Mouse (Mus musculus): ENCODE data around the gene C9. TPM values are rescaled to one million over a fixed set of nuclear protein-coding genes. Genes with fewer than 3 reads are reported as not detected.

Gene C9
- not detected in 2 replicates for polyA plus RNA-seq (2016; fragmentation: Nextera tagmentation; extraction: Ambion mirVana)

DNA sequence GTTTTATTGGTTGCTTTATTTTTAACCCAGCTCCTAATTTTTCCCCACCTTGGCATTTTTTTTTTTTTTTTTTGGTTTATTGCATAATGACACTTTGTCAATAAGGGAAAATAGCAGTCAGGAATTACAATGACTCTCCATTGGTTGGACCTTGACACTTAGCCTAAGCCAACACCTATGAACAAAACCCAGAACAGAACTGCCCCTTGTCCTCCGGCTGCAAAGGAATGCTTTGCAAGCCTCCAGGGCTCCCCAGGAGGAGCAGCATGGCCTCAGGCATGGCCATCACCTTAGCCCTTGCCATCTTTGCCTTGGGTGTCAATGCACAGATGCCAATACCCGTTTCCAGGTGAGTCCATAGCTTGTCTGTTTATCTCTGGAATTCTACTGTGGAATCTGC, at the start of gene C9:
TSS of gene C9 (plus strand) at position 193 of the 400 bp plus-strand sequence.
- H3K4me1 ChIP-seq, result peaks cover 16% of the 10 kb centered on the region
- no peak for DNase-seq (ENCODE audit: low spot score)
- no peak within 1 kb of the TSS for H3K4me3 ChIP-seq
- no peak within 1 kb of the TSS for H3K27ac ChIP-seq (replicated peaks)
- no peaks in the 10 kb centered on the region for H3K9me3 ChIP-seq (replicated peaks)
- WGBS, result 75% methylated on average over 2 of the region's 2 CpGs
- no peaks in the 10 kb centered on the region for H3K36me3 ChIP-seq
- H3K27me3 ChIP-seq (ENCODE audit: low read depth, poor library complexity, severe bottlenecking), result no peaks in the 10 kb centered on the region

GRCm38 (mm10) chr15:6398211-6398610, 46.9 kb upstream of the C9 start:
- WGBS, result 91% methylated on average over 4 of the region's 4 CpGs
- Histone ChIP-seq H3K4me3 (no peak overlapping the region), H3K36me3 (no peaks in the 10 kb centered on the region), H3K27me3 (ENCODE audit: low read depth, poor library complexity, severe bottlenecking) (no peaks in the 10 kb centered on the region), H3K27ac (replicated peaks) (no peak overlapping the region), H3K4me1 (no peaks in the 10 kb centered on the region), H3K9me3 (replicated peaks) (no peaks in the 10 kb centered on the region)
- no peak for DNase-seq (ENCODE audit: low spot score)

DNA sequence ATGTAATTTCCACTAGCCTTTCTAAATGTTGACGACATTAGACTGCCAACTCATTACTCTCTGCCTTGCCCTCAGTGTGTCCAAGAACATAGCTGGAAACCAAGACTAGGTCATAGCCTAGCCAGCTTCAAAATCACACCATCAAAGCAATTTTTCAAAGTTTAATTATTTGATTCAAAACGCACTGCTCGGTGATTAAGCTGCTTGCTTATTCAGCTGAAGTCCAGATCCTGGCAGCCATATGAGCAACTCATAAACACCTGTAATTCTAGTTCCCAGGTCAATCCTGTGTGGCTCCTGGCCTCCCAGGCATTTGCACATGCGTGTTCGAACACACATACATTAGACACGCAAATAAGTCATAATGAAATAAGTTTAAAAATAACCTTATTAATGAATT, 46.2 kb upstream of the C9 start:
- Histone ChIP-seq H3K4me3 (no peak overlapping the region), H3K27ac (replicated peaks) (no peak overlapping the region), H3K4me1 (no peaks in the 10 kb centered on the region), H3K9me3 (replicated peaks) (no peaks in the 10 kb centered on the region), H3K27me3 (ENCODE audit: low read depth, poor library complexity, severe bottlenecking) (no peaks in the 10 kb centered on the region), H3K36me3 (no peaks in the 10 kb centered on the region)
- no peak for DNase-seq (ENCODE audit: low spot score)
- 93% methylated on average over 6 of the region's 6 CpGs for WGBS

- no peaks in the 10 kb centered on the region for H3K4me1 ChIP-seq
- 86% methylated on average over 8 of the region's 8 CpGs for WGBS
- no peak overlapping the region for H3K27ac ChIP-seq (replicated peaks)
Observed at GRCm38 (mm10) chr15:6400115-6400514, 45.0 kb upstream of the C9 start.

DNA sequence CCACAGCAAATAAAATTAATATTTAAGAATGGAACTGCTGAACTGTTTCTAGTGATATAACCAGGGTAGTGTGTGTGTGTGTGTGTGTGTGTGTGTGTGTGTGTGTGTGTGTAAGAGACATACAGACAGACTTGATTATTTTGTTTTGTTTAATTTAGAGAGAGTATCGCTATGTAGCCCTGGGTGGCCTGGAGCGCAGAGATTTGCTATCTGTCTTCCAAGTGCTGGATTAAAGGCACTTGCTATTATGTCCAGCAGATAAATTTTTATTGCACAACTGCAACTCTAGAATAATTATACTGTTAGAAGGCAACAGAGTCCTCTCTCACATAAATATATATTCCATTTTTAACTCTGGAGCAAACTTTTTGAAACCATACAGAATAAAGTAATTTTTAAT, 42.7 kb upstream of the C9 start:
- Histone ChIP-seq H3K27me3 (ENCODE audit: low read depth, poor library complexity, severe bottlenecking) (no peaks in the 10 kb centered on the region), H3K27ac (replicated peaks) (no peak overlapping the region), H3K4me1 (no peaks in the 10 kb centered on the region), H3K9me3 (replicated peaks) (no peaks in the 10 kb centered on the region), H3K4me3 (no peak overlapping the region), H3K36me3 (no peaks in the 10 kb centered on the region)
- no peak for DNase-seq (ENCODE audit: low spot score)
- WGBS, result 96% methylated on average over 2 of the region's 2 CpGs

More at GRCm38 (mm10) chr15:6400115-6400514, 45.0 kb upstream of the C9 start:
- Histone ChIP-seq H3K4me3 (no peak overlapping the region), H3K9me3 (replicated peaks) (no peaks in the 10 kb centered on the region), H3K27me3 (ENCODE audit: low read depth, poor library complexity, severe bottlenecking) (no peaks in the 10 kb centered on the region), H3K36me3 (no peaks in the 10 kb centered on the region)
- no peak for DNase-seq (ENCODE audit: low spot score)

DNA sequence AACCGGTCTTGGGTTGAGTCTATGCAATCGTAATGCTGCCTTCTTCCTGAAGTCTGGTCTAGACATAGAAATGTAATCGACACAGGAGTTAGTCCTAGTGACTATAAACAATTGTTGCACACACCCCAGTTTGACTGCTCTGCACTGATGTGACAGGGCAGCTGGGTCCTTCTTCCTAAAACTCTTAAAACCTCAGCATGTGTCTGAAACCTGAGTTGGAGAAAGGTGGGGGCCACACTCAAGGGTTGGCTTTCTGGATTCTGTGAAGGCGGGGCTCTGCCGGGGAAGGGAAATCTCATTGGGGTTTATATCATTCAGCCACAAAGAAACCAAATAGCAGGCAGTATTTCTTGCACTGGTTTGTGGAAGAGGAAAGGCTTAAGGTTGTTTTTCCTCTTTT, 41.0 kb upstream of the C9 start:
- Histone ChIP-seq H3K4me3 (no peak overlapping the region), H3K4me1 (no peaks in the 10 kb centered on the region), H3K9me3 (replicated peaks) (no peaks in the 10 kb centered on the region), H3K27me3 (ENCODE audit: low read depth, poor library complexity, severe bottlenecking) (no peaks in the 10 kb centered on the region), H3K27ac (replicated peaks) (no peak overlapping the region), H3K36me3 (no peaks in the 10 kb centered on the region)
- no peak for DNase-seq (ENCODE audit: low spot score)
- WGBS, result 90% methylated on average over 5 of the region's 5 CpGs

DNA sequence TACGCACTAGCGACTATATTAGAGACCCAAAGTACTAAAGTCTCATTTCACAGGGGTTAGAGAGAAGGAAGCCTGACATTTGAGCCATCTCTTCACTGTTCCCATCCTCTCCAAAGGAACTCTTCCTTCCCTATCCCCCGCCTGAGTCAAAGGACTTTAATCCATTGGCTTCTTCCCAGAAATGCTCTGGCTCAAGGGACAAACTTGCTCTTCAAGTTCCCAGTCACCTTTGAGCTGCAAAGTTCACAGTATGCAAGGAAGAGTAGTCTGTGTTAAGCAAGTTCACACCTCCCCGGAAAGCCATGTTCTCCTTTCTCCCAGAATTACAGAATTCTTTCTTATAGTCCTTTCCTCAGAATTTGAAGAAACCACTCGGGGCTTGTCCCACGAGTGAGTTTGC, 38.4 kb upstream of the C9 start:
- Histone ChIP-seq H3K36me3 (no peaks in the 10 kb centered on the region), H3K27ac (replicated peaks) (no peak overlapping the region), H3K9me3 (replicated peaks) (no peaks in the 10 kb centered on the region), H3K27me3 (ENCODE audit: low read depth, poor library complexity, severe bottlenecking) (no peaks in the 10 kb centered on the region), H3K4me3 (no peak overlapping the region), H3K4me1 (no peaks in the 10 kb centered on the region)
- 85% methylated on average over 6 of the region's 6 CpGs for WGBS
- no peak for DNase-seq (ENCODE audit: low spot score)

DNA sequence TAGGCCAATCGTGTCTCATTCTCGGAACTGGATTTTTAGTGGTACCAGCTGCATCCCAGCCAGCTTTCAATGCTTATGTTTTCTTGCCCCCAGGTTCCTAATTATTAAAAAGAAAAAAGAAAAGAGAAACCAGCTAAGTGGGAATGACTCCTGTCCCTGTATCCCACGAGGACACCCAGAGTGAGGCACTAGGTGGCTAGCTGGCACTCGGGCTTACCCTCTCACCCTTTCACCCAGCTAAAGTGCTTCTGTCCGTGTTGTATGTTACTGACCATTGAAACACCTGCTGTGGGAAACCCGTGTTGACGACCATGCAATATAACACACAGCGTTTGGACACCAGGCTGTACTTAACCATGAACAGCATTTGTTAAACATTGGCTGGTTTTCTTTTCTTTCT, 36.1 kb upstream of the C9 start:
- DNase-seq (ENCODE audit: low spot score), result no peak
- no peaks in the 10 kb centered on the region for H3K9me3 ChIP-seq (replicated peaks)
- no peaks in the 10 kb centered on the region for H3K27me3 ChIP-seq (ENCODE audit: low read depth, poor library complexity, severe bottlenecking)
- H3K4me1 ChIP-seq, result no peaks in the 10 kb centered on the region
- H3K27ac ChIP-seq (replicated peaks), result no peak overlapping the region
- 91% methylated on average over 8 of the region's 8 CpGs for WGBS
- H3K36me3 ChIP-seq, result no peaks in the 10 kb centered on the region
- H3K4me3 ChIP-seq, result no peak overlapping the region

- Histone ChIP-seq H3K27ac (replicated peaks) (no peak overlapping the region), H3K27me3 (ENCODE audit: low read depth, poor library complexity, severe bottlenecking) (no peaks in the 10 kb centered on the region), H3K36me3 (no peaks in the 10 kb centered on the region), H3K4me1 (no peaks in the 10 kb centered on the region), H3K4me3 (no peak overlapping the region), H3K9me3 (replicated peaks) (no peaks in the 10 kb centered on the region)
- WGBS, result 88% methylated on average over 3 of the region's 3 CpGs
- no peak for DNase-seq (ENCODE audit: low spot score)
Observed at GRCm38 (mm10) chr15:6410161-6410560, 35.0 kb upstream of the C9 start.

DNA sequence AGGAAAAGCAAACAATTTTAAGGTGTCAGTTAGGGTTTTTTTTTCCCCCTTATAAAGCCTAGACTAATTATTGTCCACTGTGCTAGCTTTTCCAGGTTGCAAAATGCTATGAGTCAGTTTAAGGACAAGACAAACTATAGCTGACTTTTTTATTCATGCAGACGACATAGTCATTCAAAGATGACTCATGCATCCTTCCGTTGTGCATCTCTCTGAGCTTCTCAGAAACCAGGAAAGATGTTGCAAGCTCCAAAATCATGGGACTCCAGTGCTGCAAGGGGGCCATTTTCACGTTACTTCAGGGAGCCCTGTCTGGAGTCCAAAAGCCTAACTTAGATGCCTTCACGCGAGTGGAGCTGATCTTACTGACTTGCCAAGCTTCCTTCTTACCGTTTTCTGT, 33.8 kb upstream of the C9 start:
- Histone ChIP-seq H3K4me3 (no peak overlapping the region), H3K27me3 (ENCODE audit: low read depth, poor library complexity, severe bottlenecking) (no peaks in the 10 kb centered on the region), H3K9me3 (replicated peaks) (no peaks in the 10 kb centered on the region), H3K27ac (replicated peaks) (no peak overlapping the region), H3K36me3 (no peaks in the 10 kb centered on the region), H3K4me1 (no peaks in the 10 kb centered on the region)
- WGBS, result 92% methylated on average over 6 of the region's 6 CpGs
- DNase-seq (ENCODE audit: low spot score), result no peak

- Histone ChIP-seq H3K9me3 (replicated peaks) (no peaks in the 10 kb centered on the region), H3K36me3 (no peaks in the 10 kb centered on the region; the same call in 1 of the 2 replicates), H3K4me1 (no peaks in the 10 kb centered on the region), H3K27me3 (ENCODE audit: low read depth, poor library complexity, severe bottlenecking) (no peaks in the 10 kb centered on the region), H3K4me3 (no peak overlapping the region), H3K27ac (replicated peaks) (no peak overlapping the region)
- WGBS, result 94% methylated on average over 5 of the region's 5 CpGs
- DNase-seq (ENCODE audit: low spot score), result no peak
Observed at GRCm38 (mm10) chr15:6415317-6415716, 29.8 kb upstream of the C9 start.

GRCm38 (mm10) chr15:6431777-6432176, 13.3 kb upstream of the C9 start:
- Histone ChIP-seq H3K4me1 (no peaks in the 10 kb centered on the region), H3K36me3 (peaks cover 16% of the 10 kb centered on the region), H3K27ac (replicated peaks) (no peak overlapping the region), H3K9me3 (replicated peaks) (0 out of 2 replicates have a peak, but pooled peaks cover 7% of the 10 kb centered on the region), H3K4me3 (no peak overlapping the region), H3K27me3 (ENCODE audit: low read depth, poor library complexity, severe bottlenecking) (no peaks in the 10 kb centered on the region)
- no peak for DNase-seq (ENCODE audit: low spot score)
- 70% methylated on average over 7 of the region's 7 CpGs for WGBS

GRCm38 (mm10) chr15:6432411-6432810, 12.7 kb upstream of the C9 start:
- H3K4me3 ChIP-seq, result no peak overlapping the region
- no peak overlapping the region for H3K27ac ChIP-seq (replicated peaks)
- 0 out of 2 replicates have a peak, but pooled peaks cover 7% of the 10 kb centered on the region for H3K9me3 ChIP-seq (replicated peaks)
- WGBS, result 93% methylated on average over 7 of the region's 7 CpGs
- H3K36me3 ChIP-seq, result peaks cover 16% of the 10 kb centered on the region
- DNase-seq (ENCODE audit: low spot score), result no peak
- no peaks in the 10 kb centered on the region for H3K4me1 ChIP-seq
- no peaks in the 10 kb centered on the region for H3K27me3 ChIP-seq (ENCODE audit: low read depth, poor library complexity, severe bottlenecking)

DNA sequence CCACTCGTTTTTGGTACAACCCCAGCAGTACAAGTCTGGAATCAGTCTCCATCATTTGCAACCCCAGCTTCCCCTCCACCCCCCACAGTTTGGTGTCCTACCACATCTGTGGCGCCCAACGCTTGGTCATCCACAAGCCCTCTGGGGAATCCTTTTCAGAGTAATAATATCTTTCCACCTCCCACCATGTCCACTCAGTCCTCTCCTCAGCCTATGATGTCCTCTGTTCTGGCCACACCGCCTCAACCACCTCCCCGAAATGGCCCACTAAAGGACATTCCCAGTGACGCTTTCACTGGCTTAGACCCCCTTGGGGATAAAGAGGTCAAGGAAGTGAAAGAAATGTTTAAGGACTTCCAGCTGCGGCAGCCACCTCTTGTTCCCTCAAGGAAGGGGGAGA, 9.8 kb upstream of the C9 start:
- no peak overlapping the region for H3K27ac ChIP-seq (replicated peaks)
- WGBS, result 91% methylated on average over 7 of the region's 7 CpGs
- H3K36me3 ChIP-seq, result peaks cover 9% of the 10 kb centered on the region
- H3K4me1 ChIP-seq, result no peaks in the 10 kb centered on the region
- H3K9me3 ChIP-seq (replicated peaks), result 0 out of 2 replicates have a peak, but pooled peaks cover 7% of the 10 kb centered on the region
- no peak overlapping the region for H3K4me3 ChIP-seq
- DNase-seq (ENCODE audit: low spot score), result no peak
- H3K27me3 ChIP-seq (ENCODE audit: low read depth, poor library complexity, severe bottlenecking), result no peaks in the 10 kb centered on the region

Data from midbrain, embryonic 10.5 days (tissue).